Mouse (Mus musculus) ovary, postnatal 10 days (tissue): ENCODE measurements around the gene Trim65.

Source experiments
- DNase-seq: peaks from one replicate; pipeline ENCODE4 v3.0.0; 2022; ENCODE audit warnings: low spot score

The Trim65 gene

GRCm38 (mm10) chr11:116130488-116131205 lies at the start of gene Trim65:
Gene Trim65, minus strand, starts transcription at chr11:116131128.
- peak; percentile 74 for DNase-seq

- DNase-seq: no peak
These were observed 47.6 kb upstream of the Trim65 start for GRCm38 (mm10) chr11:116178411-116179121.

- DNase-seq: no peak
These were observed 45.1 kb upstream of the Trim65 start for GRCm38 (mm10) chr11:116176010-116176409.

GRCm38 (mm10) chr11:116174775-116175448 lies 44.0 kb upstream of the Trim65 start:
- no peak for DNase-seq

GRCm38 (mm10) chr11:116171959-116172358 lies 41.0 kb upstream of the Trim65 start:
- DNase-seq: no peak

GRCm38 (mm10) chr11:116170003-116170800 lies 39.3 kb upstream of the Trim65 start:
- DNase-seq: no peak

- DNase-seq: no peak
These were observed 38.3 kb upstream of the Trim65 start for GRCm38 (mm10) chr11:116169214-116169613.

- DNase-seq: peak; percentile 84
These were observed 37.0 kb upstream of the Trim65 start, which contains the start of gene Fbf1 for GRCm38 (mm10) chr11:116167884-116168439. Gene Fbf1, minus strand, starts transcription at chr11:116168166.

- no peak for DNase-seq
These were observed 36.3 kb upstream of the Trim65 start for GRCm38 (mm10) chr11:116167232-116167631.

- DNase-seq: no peak
These were observed 32.1 kb upstream of the Trim65 start for GRCm38 (mm10) chr11:116163002-116163401.

- no peak for DNase-seq
These were observed 31.2 kb upstream of the Trim65 start for GRCm38 (mm10) chr11:116162146-116162545.

GRCm38 (mm10) chr11:116161312-116161711 lies 30.4 kb upstream of the Trim65 start:
- no peak for DNase-seq

- no peak for DNase-seq
These were observed 20.0 kb upstream of the Trim65 start for GRCm38 (mm10) chr11:116150960-116151359.

GRCm38 (mm10) chr11:116149341-116149740 lies 18.4 kb upstream of the Trim65 start:
- DNase-seq: no peak

GRCm38 (mm10) chr11:116148761-116149221 lies 17.9 kb upstream of the Trim65 start:
- DNase-seq: no peak

- no peak for DNase-seq
These were observed 15.5 kb upstream of the Trim65 start for GRCm38 (mm10) chr11:116146294-116146985.

GRCm38 (mm10) chr11:116145481-116146293 lies 14.8 kb upstream of the Trim65 start:
- DNase-seq: no peak

- no peak for DNase-seq
These were observed 12.5 kb upstream of the Trim65 start for GRCm38 (mm10) chr11:116143468-116143867.

GRCm38 (mm10) chr11:116142211-116142991 lies 11.5 kb upstream of the Trim65 start:
- DNase-seq: no peak
